Mouse (Mus musculus): ENCODE measurements around the gene Cdca4.
"Not testable (repeated sequence)": the region's sequence is repeated elsewhere in the genome, so short reads cannot be mapped to it uniquely, and the experiment has no call there.

DNA sequence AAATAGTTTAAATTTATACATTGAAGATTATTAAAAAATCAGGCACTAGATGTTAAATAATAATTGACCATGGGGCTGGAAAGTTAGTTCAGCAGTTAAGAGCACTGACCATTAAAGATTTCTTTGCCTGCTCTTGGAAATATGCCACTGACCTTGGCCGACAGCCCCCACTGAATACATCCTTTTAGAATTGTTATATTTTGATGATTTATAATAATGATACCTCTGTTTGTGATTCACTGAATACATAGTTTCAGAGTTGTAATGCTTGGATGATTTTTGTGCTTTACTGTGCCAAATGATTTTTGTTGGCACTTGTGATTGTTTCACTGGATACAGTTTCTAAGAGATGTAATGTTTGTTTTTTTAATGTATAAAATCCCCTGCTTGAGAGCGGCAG lies 12.9 kb upstream of the Cdca4 start:
- not testable (repeated sequence) for TF ChIP-seq GATA1, TAL1 (IDR thresholded peaks at IDR 0.05; ENCODE audit: low read length)
